Mouse (Mus musculus): ENCODE results near the gene Camsap2.

Camsap2 gene

GRCm38 (mm10) chr1:136258495-136258894 is 87.4 kb downstream of the Camsap2 start:
- DNase-seq (ENCODE audit: low read depth, low spot score) = no peak

- DNase-seq (ENCODE audit: low read depth, low spot score) = no peak
Measured at GRCm38 (mm10) chr1:136255657-136256056, 90.2 kb downstream of the Camsap2 start.

GRCm38 (mm10) chr1:136255174-136255573 is 90.7 kb downstream of the Camsap2 start:
- no peak for DNase-seq (ENCODE audit: low read depth, low spot score)

- DNase-seq (ENCODE audit: low read depth, low spot score) = no peak
Measured at GRCm38 (mm10) chr1:136254503-136255065, 91.3 kb downstream of the Camsap2 start.

GRCm38 (mm10) chr1:136253472-136253871 is 92.4 kb downstream of the Camsap2 start:
- DNase-seq (ENCODE audit: low read depth, low spot score) = no peak

GRCm38 (mm10) chr1:136249662-136250061 is 96.2 kb downstream of the Camsap2 start:
- DNase-seq (ENCODE audit: low read depth, low spot score) = no peak

GRCm38 (mm10) chr1:136247393-136247792 is 98.5 kb downstream of the Camsap2 start:
- no peak for DNase-seq (ENCODE audit: low read depth, low spot score)

GRCm38 (mm10) chr1:136244469-136244868 is 101.4 kb downstream of the Camsap2 start:
- DNase-seq (ENCODE audit: low read depth, low spot score) = no peak

- DNase-seq (ENCODE audit: low read depth, low spot score) = no peak
Measured at GRCm38 (mm10) chr1:136241801-136242200, 104.1 kb downstream of the Camsap2 start.

- DNase-seq (ENCODE audit: low read depth, low spot score) = no peak
Measured at GRCm38 (mm10) chr1:136238495-136238894, 107.4 kb downstream of the Camsap2 start.

- DNase-seq (ENCODE audit: low read depth, low spot score) = no peak
Measured at GRCm38 (mm10) chr1:136234595-136235092, 111.3 kb downstream of the Camsap2 start.

- DNase-seq (ENCODE audit: low read depth, low spot score) = peak; percentile 95
Measured at GRCm38 (mm10) chr1:136233892-136234594, 111.9 kb downstream of the Camsap2 start, which contains the start of gene Inava. Inava (minus strand) TSS chr1:136234264.

- DNase-seq (ENCODE audit: low read depth, low spot score) = peak; percentile 43
Measured at GRCm38 (mm10) chr1:136232986-136233790, 112.7 kb downstream of the Camsap2 start.

GRCm38 (mm10) chr1:136232285-136232926 is 113.5 kb downstream of the Camsap2 start:
- peak; percentile 42 for DNase-seq (ENCODE audit: low read depth, low spot score)

GRCm38 (mm10) chr1:136231596-136231995 is 114.3 kb downstream of the Camsap2 start:
- DNase-seq (ENCODE audit: low read depth, low spot score) = peak; percentile 87

GRCm38 (mm10) chr1:136230201-136230600 is 115.7 kb downstream of the Camsap2 start:
- DNase-seq (ENCODE audit: low read depth, low spot score) = peak; percentile 37

- DNase-seq (ENCODE audit: low read depth, low spot score) = peak; percentile 26
Measured at GRCm38 (mm10) chr1:136229040-136229373, 116.9 kb downstream of the Camsap2 start.

GRCm38 (mm10) chr1:136228328-136229039 is 117.4 kb downstream of the Camsap2 start:
- DNase-seq (ENCODE audit: low read depth, low spot score) = peak; percentile 19

GRCm38 (mm10) chr1:136227870-136228269 is 118.0 kb downstream of the Camsap2 start:
- DNase-seq (ENCODE audit: low read depth, low spot score) = no peak

GRCm38 (mm10) chr1:136226626-136227025 is 119.3 kb downstream of the Camsap2 start:
- DNase-seq (ENCODE audit: low read depth, low spot score) = no peak

- DNase-seq (ENCODE audit: low read depth, low spot score) = no peak
Measured at GRCm38 (mm10) chr1:136225846-136226245, 120.1 kb downstream of the Camsap2 start.

Data from ES-CJ7 (cell line).